Mouse (Mus musculus): ENCODE measurements at regions not wholly inside any gene's neighbourhood (a gene's known extent, or its start where the extent isn't known, plus 50 kb on each side); places are given as distances from the start of the nearest gene placed in this dataset.

DNA sequence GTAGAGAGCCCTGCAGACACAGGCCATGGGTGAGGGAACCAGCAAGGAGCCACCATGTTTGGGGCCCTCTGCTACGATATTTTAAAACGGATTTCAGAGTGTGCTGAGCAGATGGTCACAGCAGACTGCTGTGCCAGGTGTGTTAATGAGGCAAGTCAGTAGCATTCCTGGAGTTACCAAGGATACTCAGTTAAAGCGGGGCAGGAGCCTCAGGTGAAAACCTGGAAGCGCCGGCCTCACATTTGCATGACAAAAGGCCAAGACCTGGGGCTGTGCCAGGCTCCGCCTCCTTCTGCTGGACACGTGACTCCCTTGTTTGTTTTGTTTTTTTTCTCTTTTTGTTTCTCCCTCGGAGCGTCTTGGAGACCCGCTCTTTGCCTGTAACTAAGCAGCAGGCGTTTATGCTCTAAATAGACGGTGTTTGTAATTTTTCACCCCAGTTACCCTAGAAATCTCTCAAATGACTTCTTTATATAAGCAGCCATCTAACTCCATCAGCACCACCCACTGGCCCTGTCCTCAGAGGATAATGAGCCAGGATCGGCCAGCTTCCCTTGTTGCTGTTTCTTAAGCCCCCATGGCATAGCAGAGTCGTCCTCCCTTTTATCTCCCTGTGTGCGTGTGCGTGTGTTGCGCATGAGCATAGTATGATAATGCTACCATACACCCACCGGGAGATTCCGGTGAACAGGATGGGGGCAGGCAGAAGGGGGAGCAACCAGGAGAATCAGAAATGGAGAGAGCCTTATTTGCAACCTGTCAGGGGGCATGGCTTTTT, 166.9 kb upstream of the Gm3448 start:
- H3K27me3 ChIP-seq, result no peaks in the 10 kb centered on the region
- H3K9ac ChIP-seq, result no peak overlapping the region
- ATAC-seq (ENCODE audit: insufficient number of reproducible peaks, low FRiP score, low TSS enrichment, low read depth), result no peak
- no peak overlapping the region for H3K27ac ChIP-seq
- H3K4me1 ChIP-seq, result peaks cover 14% of the 10 kb centered on the region
- peak overlapping the region; percentile 24 for H3K4me3 ChIP-seq
- no peaks in the 10 kb centered on the region for H3K9me3 ChIP-seq
- no peaks in the 10 kb centered on the region for H3K36me3 ChIP-seq
- H3K4me2 ChIP-seq, result peak overlapping the region; percentile 41
- WGBS, result 12% methylated on average over 19 of the region's 19 CpGs

DNA sequence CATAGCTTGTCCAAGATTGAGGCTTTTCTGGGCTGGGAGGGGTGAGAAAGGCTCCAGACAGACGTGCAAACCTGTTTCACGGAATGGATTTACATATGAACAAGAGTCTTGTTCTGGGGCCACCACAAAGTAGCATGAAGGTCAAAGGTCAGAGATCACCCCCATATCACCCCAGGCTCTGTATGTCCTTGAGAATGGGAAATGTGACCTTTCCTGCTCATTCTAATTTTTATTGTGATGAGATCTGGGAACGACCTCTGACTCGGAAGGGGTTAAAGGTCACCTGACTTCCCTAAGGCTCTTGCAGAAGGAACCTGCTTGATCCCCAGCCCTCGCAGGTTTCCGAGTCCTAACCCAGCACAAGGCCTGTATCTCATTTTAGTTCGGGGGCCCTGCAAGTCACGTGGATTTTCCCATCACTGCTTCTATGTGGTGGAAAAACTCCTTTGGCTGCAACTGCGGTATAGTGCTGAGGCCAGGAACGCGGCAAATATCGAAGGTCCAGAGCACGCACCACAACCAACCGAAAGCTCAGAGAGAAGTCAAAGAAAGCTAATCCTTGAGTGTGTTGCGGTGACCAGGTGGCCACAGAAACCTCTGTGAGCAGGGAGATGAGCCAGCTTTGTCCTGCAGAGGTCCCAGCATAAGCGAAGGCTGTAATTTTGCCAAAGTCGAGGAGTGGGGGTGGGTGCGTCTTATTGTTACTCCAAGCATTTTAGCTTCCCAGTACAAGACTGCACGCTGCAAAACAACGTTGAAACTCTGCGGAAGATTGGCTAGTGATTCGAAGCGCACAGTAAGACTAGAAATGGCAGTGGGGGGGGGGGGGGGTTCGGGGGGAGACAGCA, 166.1 kb upstream of the Gm3448 start:
- Histone ChIP-seq H3K27me3 (no peaks in the 10 kb centered on the region), H3K4me1 (peaks cover 14% of the 10 kb centered on the region), H3K9me3 (no peaks in the 10 kb centered on the region), H3K27ac (no peak overlapping the region), H3K9ac (no peak overlapping the region), H3K4me2 (peak overlapping the region; percentile 41), H3K36me3 (no peaks in the 10 kb centered on the region), H3K4me3 (peak overlapping the region; percentile 24; the same call in 1 of the 2 replicates)
- no peak for ATAC-seq (ENCODE audit: insufficient number of reproducible peaks, low FRiP score, low TSS enrichment, low read depth)
- WGBS, result 31% methylated on average over 24 of the region's 24 CpGs

DNA sequence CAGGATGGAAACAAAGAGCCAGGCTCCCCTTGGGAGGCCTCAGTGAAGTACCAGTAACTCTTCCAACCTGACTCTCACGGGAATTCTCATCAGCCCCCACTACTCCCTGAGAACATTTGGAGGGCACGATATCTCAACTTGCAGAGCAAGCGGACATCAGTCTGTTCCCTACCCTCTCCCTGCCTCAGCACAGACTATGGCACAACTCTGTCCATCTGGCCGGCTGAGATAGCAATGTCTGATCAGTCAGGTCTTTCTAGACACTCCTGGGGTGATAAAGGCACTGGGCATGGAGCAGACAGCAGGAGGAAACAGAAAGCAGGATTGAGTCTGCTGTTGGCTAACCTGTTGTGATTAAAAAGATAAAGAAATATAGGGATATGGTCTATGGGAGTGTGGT, 164.5 kb upstream of the Gm3448 start:
- Histone ChIP-seq H3K27me3 (no peaks in the 10 kb centered on the region), H3K9ac (no peak overlapping the region), H3K4me3 (no peak overlapping the region), H3K27ac (no peak overlapping the region), H3K9me3 (no peaks in the 10 kb centered on the region), H3K4me1 (peaks cover 14% of the 10 kb centered on the region), H3K36me3 (no peaks in the 10 kb centered on the region), H3K4me2 (no peak overlapping the region)
- 84% methylated on average over 4 of the region's 4 CpGs for WGBS
- ATAC-seq (ENCODE audit: insufficient number of reproducible peaks, low FRiP score, low TSS enrichment, low read depth), result no peak

DNA sequence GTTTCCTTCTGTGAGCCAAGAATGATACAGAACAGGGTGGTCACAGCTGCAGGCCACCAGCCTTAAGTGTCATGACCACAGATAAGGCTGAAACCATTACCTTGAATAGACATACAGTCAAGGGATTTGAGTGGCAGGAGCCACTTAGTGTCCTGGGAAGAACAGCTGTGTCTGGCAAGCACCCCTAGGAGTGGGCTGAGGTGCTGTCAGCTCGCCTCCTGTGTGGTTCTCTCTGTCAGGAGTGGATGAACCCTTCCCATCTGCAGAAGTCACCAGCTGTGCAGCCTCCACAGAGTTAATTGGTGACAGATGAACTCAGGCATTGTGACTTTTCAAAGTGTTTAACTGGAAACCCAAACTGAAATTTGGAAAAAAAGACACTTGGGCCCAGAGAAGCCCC, 163.2 kb upstream of the Gm3448 start:
- ATAC-seq (ENCODE audit: insufficient number of reproducible peaks, low FRiP score, low TSS enrichment, low read depth), result no peak
- H3K27ac ChIP-seq, result no peak overlapping the region
- 50% methylated on average over 1 of the region's 1 CpGs for WGBS
- H3K36me3 ChIP-seq, result no peaks in the 10 kb centered on the region
- no peak overlapping the region for H3K4me3 ChIP-seq
- no peaks in the 10 kb centered on the region for H3K27me3 ChIP-seq
- peaks cover 14% of the 10 kb centered on the region for H3K4me1 ChIP-seq
- H3K4me2 ChIP-seq, result no peak overlapping the region
- no peaks in the 10 kb centered on the region for H3K9me3 ChIP-seq
- H3K9ac ChIP-seq, result no peak overlapping the region

DNA sequence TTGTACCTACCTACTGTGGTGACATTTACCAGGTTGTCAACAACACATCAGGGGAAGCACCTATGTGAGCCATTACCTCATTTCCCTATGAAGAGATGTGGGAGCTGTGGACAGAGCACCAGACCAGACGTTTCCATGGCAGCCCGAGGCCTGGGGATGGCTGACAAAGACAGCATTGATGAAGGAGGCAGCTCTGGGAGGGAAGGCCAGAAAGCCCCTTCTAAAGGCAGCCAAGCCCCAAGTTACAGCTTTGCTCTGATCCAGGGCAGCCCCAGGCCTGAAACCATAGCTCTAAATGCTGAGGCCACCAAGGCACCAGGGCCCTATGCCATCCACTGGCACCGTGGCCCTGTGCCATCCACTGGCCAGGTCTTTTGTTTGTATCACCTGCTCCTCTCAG, 157.9 kb upstream of the Gm3448 start:
- Histone ChIP-seq H3K4me3 (no peak overlapping the region), H3K9ac (no peak overlapping the region), H3K4me1 (peaks cover 13% of the 10 kb centered on the region), H3K4me2 (no peak overlapping the region), H3K9me3 (no peaks in the 10 kb centered on the region), H3K36me3 (no peaks in the 10 kb centered on the region), H3K27me3 (no peaks in the 10 kb centered on the region), H3K27ac (no peak overlapping the region)
- ATAC-seq (ENCODE audit: insufficient number of reproducible peaks, low FRiP score, low TSS enrichment, low read depth), result no peak
- 72% methylated on average over 3 of the region's 3 CpGs for WGBS

DNA sequence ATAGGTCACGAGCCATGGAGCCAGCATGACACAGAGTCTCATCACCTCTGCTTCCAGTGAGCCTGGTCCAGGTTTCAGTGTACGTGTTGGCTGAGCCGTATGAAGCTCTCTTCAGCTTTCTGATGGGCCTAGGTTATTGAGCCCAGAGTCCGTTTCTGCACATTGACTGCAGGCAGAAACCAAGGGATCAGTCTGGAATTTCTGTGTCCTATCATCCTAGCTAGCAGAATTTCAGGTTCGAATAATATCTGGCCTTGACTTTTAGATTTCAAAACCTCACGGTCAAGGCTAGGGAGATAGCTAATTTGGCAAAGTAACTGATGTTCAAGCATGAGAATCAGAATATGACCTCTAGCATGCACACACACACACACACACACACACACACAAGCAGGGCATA, 156.0 kb upstream of the Gm3448 start:
- H3K4me2 ChIP-seq, result no peak overlapping the region
- H3K27me3 ChIP-seq, result no peaks in the 10 kb centered on the region
- H3K4me1 ChIP-seq, result peaks cover 30% of the 10 kb centered on the region
- 89% methylated on average over 6 of the region's 6 CpGs for WGBS
- no peaks in the 10 kb centered on the region for H3K9me3 ChIP-seq
- no peak for ATAC-seq (ENCODE audit: insufficient number of reproducible peaks, low FRiP score, low TSS enrichment, low read depth)
- H3K27ac ChIP-seq, result no peak overlapping the region
- H3K9ac ChIP-seq, result no peak overlapping the region
- H3K4me3 ChIP-seq, result no peak overlapping the region
- H3K36me3 ChIP-seq, result no peaks in the 10 kb centered on the region

DNA sequence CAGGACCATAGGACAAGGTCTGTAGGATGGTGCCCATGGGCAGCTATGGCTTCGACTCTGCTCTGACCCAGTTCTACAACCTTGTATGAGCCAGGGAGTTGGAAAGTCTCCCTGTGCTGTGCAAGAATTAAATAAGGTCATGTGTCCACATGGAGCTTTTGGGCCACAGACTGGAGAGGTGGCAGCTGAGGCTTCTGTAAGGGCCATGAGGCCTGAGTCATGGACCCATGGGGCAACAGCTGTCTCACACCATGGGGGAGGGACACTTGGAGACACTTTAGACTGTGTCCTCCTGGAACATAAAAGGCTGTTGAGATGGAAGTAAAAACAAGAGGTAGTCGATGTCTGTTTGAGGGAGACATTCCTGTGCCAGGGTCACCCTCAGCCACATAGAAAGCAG, 154.5 kb upstream of the Gm3448 start:
- Histone ChIP-seq H3K36me3 (no peaks in the 10 kb centered on the region), H3K4me2 (no peak overlapping the region), H3K4me3 (no peak overlapping the region), H3K4me1 (peaks cover 30% of the 10 kb centered on the region), H3K27ac (no peak overlapping the region), H3K27me3 (no peaks in the 10 kb centered on the region), H3K9me3 (no peaks in the 10 kb centered on the region), H3K9ac (no peak overlapping the region)
- ATAC-seq (ENCODE audit: insufficient number of reproducible peaks, low FRiP score, low TSS enrichment, low read depth), result no peak
- WGBS, result 82% methylated on average over 2 of the region's 2 CpGs

DNA sequence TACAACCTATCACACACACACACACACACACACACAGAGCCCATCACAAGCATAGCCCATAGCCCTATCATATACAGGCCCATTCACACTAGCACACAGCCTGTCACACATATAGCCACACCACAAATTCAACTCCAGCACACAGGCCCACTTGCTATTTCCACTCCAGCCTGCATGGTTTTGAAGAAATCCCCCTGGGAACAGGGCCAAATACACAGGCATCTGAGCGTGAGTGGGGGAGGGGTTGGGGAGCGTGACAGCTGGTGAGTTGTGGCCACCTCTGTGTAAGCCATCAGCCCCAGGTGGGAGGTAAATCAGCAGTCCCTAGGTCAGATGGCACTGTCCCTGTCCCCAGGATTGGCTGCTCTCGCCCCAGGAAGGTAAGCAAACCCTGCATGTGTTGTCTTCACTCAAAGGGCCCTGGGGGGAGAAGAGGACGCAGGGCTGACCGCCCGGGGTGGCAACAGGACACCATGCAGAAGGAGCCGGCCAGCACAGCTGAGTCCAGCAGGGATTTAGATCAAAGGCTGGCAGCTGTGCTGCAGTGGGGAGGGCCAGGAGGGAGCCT, 153.6 kb upstream of the Gm3448 start:
- H3K4me3 ChIP-seq, result no peak overlapping the region

DNA sequence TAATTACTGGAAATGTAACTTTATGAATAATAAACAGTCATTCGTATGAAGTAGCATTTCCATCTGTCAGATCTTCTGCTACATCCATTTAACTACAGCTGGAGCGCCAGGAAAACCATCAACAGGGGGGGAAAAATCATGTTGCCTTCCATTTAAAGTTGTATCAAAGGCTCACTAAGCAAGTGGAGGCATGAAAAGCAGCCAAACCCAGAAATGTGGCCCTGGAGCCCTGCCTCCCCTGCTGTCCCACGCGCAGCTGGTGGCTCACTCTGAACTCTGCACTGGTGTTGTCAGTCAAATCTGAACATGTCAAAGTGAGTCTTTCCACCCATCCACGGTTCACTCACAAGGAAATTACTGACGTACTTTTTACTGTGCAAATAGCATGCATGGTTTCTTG, 152.5 kb upstream of the Gm3448 start:
- WGBS, result 43% methylated on average over 6 of the region's 6 CpGs
- Histone ChIP-seq H3K27ac (0 out of 2 replicates have a peak overlapping the region, but pooled peaks have one; percentile 17), H3K4me2 (no peak overlapping the region), H3K9me3 (no peaks in the 10 kb centered on the region), H3K9ac (no peak overlapping the region), H3K27me3 (no peaks in the 10 kb centered on the region), H3K36me3 (no peaks in the 10 kb centered on the region), H3K4me1 (peaks cover 30% of the 10 kb centered on the region), H3K4me3 (no peak overlapping the region)
- no peak for ATAC-seq (ENCODE audit: insufficient number of reproducible peaks, low FRiP score, low TSS enrichment, low read depth)

More for the DNA sequence above, 153.6 kb upstream of the Gm3448 start:
- H3K36me3 ChIP-seq, result no peaks in the 10 kb centered on the region
- peaks cover 30% of the 10 kb centered on the region for H3K4me1 ChIP-seq
- no peaks in the 10 kb centered on the region for H3K27me3 ChIP-seq
- H3K9ac ChIP-seq, result no peak overlapping the region
- peak; percentile 71 for ATAC-seq (ENCODE audit: insufficient number of reproducible peaks, low FRiP score, low TSS enrichment, low read depth)
- H3K4me2 ChIP-seq, result no peak overlapping the region
- no peaks in the 10 kb centered on the region for H3K9me3 ChIP-seq
- 19% methylated on average over 7 of the region's 7 CpGs for WGBS
- peak overlapping the region; percentile 57; the same call in 1 of the 2 replicates for H3K27ac ChIP-seq

DNA sequence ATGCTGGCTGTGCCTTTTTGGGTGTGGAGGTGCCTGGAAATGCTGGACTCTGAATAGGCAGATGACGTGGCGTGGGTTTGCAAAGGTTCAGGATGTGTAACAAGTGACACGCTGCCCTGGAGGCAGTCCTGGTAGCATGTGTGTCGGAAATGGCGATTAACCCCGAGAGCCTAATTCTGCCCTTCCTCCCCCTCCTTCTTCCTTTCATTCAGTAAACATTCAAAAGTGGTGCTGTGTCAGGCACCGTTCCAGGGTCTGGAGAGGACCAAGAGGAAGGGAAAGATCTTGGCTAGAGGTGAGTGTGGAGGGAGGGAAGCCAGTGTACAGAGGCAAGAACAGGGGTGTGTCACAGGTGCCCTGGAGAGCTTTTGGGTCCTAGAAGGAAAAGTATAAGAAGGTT, 151.5 kb upstream of the Gm3448 start:
- no peak for ATAC-seq (ENCODE audit: insufficient number of reproducible peaks, low FRiP score, low TSS enrichment, low read depth)
- H3K36me3 ChIP-seq, result no peaks in the 10 kb centered on the region
- H3K9ac ChIP-seq, result no peak overlapping the region
- no peak overlapping the region for H3K27ac ChIP-seq
- H3K4me3 ChIP-seq, result no peak overlapping the region
- 43% methylated on average over 7 of the region's 7 CpGs for WGBS
- no peaks in the 10 kb centered on the region for H3K27me3 ChIP-seq
- peaks cover 26% of the 10 kb centered on the region for H3K4me1 ChIP-seq
- H3K4me2 ChIP-seq, result no peak overlapping the region
- H3K9me3 ChIP-seq, result no peaks in the 10 kb centered on the region

DNA sequence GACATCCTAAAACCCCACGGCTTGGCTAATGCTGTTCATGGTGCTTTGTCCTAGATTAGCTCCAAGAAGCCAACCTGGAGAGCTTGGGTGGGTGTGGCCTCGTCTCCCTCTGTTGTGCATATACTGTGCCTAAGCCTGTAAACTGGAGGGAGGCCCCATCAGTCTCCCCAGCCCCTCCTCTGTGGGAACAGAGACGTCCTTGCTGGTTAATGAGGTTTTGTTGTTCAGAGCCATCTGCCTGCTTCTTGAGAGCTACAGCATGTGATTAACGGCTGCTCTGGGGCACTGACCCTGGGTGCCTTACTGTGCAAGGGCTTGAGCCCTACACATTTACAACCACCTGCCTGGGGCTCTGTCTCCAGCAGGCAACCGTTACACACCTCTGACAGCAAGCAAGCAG, 143.9 kb upstream of the Gm3448 start:
- no peaks in the 10 kb centered on the region for H3K27me3 ChIP-seq
- H3K4me1 ChIP-seq, result no peaks in the 10 kb centered on the region
- no peak overlapping the region for H3K9ac ChIP-seq
- H3K36me3 ChIP-seq, result no peaks in the 10 kb centered on the region
- H3K4me3 ChIP-seq, result no peak overlapping the region
- WGBS, result 10% methylated on average over 5 of the region's 5 CpGs
- H3K27ac ChIP-seq, result no peak overlapping the region
- H3K4me2 ChIP-seq, result no peak overlapping the region
- no peak for ATAC-seq (ENCODE audit: insufficient number of reproducible peaks, low FRiP score, low TSS enrichment, low read depth)
- H3K9me3 ChIP-seq, result no peaks in the 10 kb centered on the region

DNA sequence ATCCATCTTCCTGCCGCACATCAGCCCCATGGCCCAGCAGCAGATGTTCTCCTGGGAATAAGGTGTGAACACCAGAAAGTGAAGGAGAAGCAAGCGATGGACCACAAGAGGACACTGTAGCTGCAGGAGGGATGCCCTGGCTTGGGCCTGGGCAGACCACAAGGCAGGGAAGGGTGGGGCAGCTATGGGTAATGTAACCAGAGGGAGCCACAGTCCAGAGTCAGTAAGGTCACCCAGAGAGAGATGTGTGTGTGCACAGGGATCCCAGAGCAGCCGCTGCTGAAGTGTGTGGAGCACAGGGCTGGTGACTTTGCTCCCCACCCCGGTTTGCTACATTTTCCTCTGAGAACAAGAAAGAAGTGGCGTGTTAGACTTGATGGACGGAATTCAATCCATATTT, 142.5 kb upstream of the Gm3448 start:
- no peak overlapping the region for H3K9ac ChIP-seq
- H3K4me3 ChIP-seq, result no peak overlapping the region
- H3K36me3 ChIP-seq, result no peaks in the 10 kb centered on the region
- no peak overlapping the region for H3K27ac ChIP-seq
- no peak for ATAC-seq (ENCODE audit: insufficient number of reproducible peaks, low FRiP score, low TSS enrichment, low read depth)
- H3K27me3 ChIP-seq, result no peaks in the 10 kb centered on the region
- H3K4me1 ChIP-seq, result no peaks in the 10 kb centered on the region
- no peak overlapping the region for H3K4me2 ChIP-seq
- 67% methylated on average over 6 of the region's 6 CpGs for WGBS
- H3K9me3 ChIP-seq, result no peaks in the 10 kb centered on the region
